Mouse (Mus musculus) intestine, embryonic 15.5 days (tissue): Measurements from ENCODE around the gene Sdk1. TPM values are rescaled to one million over a fixed set of nuclear protein-coding genes. Genes with fewer than 3 reads are reported as not detected.

Experiments used
- ATAC-seq: fragments of 200-750 bp; cut with Nextera tagmentation; 2 replicates; pipeline ENCODE4 v1.8.0; 2017; ENCODE audit warnings: moderate TSS enrichment, moderate library complexity
- H3K27ac ChIP-seq: fragments of 300-500 bp; sonication (generic); 2 replicates; pipeline ENCODE4 v1.5.1; 2015; ENCODE audit warnings: mild to moderate bottlenecking, inconsistent platforms
- H3K27me3 ChIP-seq: fragments of 300-500 bp; sonication (generic); replicated peaks from 2 replicates; pipeline ENCODE4 v1.6.1; 2015; ENCODE audit warnings: inconsistent platforms
- H3K36me3 ChIP-seq: fragments of 300-500 bp; sonication (generic); 2 replicates; pipeline ENCODE4 v1.6.1; 2015; ENCODE audit warnings: inconsistent platforms
- H3K4me1 ChIP-seq: fragments of 300-500 bp; sonication (generic); replicated peaks from 2 replicates; pipeline ENCODE4 v1.6.1; 2015; ENCODE audit warnings: inconsistent platforms
- H3K4me2 ChIP-seq: fragments of 300-500 bp; sonication (generic); replicated peaks from 2 replicates; pipeline ENCODE4 v1.6.1; 2015; ENCODE audit warnings: mild to moderate bottlenecking, inconsistent platforms
- H3K4me3 ChIP-seq: fragments of 300-500 bp; sonication (generic); replicated peaks from 2 replicates; pipeline ENCODE4 v1.5.1; 2015; ENCODE audit warnings: inconsistent platforms
- H3K9ac ChIP-seq: fragments of 300-500 bp; sonication (generic); 2 replicates; pipeline ENCODE4 v1.6.1; 2015; ENCODE audit warnings: inconsistent platforms
- H3K9me3 ChIP-seq: fragments of 300-500 bp; sonication (generic); 2 replicates; pipeline ENCODE4 v1.6.1; 2016; ENCODE audit warnings: inconsistent platforms
- WGBS: fragments of 180-500 bp; shearing (Covaris S2); methylation state at CpG from one replicate; pipeline ENCODE4 v1.1.7; 2015; 5-methylcytosine and 5-hydroxymethylcytosine counted together
- polyA plus RNA-seq: library from polyadenylated mRNA; unstranded; fragments of >200 nt; fragmentation: Nextera tagmentation; extraction: Ambion mirVana; gene quantifications from 2 replicates; pipeline ENCODE4 v1.2.1, GENCODE M21; 2015

Gene Sdk1
- polyA plus RNA-seq, 1 experiment from 2014 or later: 2.5 TPM

DNA sequence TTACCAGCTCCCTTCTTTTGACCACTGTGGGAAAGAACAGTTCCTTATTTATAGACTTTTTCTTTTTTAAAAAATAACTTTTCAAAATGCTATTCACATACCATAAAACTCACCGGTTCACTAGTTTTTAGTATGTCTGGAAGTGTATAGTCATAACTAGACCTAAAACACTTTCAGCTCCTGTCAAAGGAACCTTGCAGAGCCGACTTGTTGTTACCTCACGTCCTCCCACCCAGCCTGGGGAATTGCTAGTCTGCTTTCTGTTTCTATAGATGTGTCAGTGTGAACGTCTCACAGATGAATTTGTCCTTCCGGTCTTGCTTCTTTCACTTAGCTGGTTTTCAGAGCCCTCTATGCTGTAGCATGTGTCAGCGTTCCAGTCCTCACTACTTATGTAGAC, 35.8 kb downstream of the Sdk1 start:
- Histone ChIP-seq H3K27ac (no peak overlapping the region), H3K36me3 (no peaks in the 10 kb centered on the region), H3K9me3 (no peaks in the 10 kb centered on the region), H3K4me2 (no peak overlapping the region), H3K27me3 (no peaks in the 10 kb centered on the region), H3K4me1 (no peaks in the 10 kb centered on the region), H3K4me3 (no peak overlapping the region), H3K9ac (no peak overlapping the region)
- ATAC-seq: no peak
- WGBS: 74% methylated on average over 6 of the region's 6 CpGs

DNA sequence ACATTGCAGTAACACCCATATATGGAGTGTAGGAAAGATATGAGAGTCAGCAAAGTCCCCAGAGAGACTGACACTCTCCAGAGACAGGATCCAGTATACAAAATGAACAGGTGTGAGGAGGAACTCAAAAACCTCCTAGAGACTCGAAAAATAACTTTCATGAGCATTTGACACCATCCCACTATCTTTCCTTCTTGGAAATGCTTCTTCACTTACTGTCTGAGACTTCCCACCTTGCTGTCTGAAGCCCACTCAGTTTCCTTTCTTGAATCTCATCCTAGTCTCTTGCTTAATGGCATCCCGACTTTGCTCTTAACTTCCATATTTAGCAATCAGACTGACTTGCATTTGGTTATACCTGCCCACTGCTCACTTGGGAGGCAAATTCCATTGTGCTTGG, 40.5 kb downstream of the Sdk1 start:
- Histone ChIP-seq H3K4me1 (no peaks in the 10 kb centered on the region), H3K36me3 (no peaks in the 10 kb centered on the region), H3K4me3 (no peak overlapping the region), H3K9me3 (no peaks in the 10 kb centered on the region), H3K27ac (no peak overlapping the region), H3K27me3 (no peaks in the 10 kb centered on the region), H3K4me2 (no peak overlapping the region), H3K9ac (no peak overlapping the region)
- no peak for ATAC-seq
- 50% methylated on average over 2 of the region's 2 CpGs for WGBS

DNA sequence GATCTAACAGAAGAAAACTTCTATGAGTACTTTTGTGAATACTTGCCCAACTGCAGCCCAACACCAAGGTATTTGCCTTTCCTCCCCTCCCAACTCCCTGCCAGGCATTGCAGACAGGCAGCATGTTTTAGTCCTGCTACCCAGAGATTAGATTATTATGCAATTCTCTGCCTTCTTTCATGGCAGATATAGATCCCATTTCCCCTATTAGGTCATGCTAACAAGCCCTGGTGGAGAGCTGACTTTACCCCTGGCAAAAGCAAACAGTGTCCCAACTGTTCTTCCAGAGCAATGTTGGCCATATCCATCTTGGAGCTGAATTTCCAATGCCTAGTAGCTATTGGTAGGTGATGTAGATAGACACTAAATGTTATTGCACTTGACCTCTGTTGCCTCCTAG, 48.3 kb downstream of the Sdk1 start:
- Histone ChIP-seq H3K4me2 (no peak overlapping the region), H3K36me3 (no peaks in the 10 kb centered on the region), H3K9ac (no peak overlapping the region), H3K9me3 (no peaks in the 10 kb centered on the region), H3K27ac (no peak overlapping the region), H3K27me3 (no peaks in the 10 kb centered on the region), H3K4me1 (no peaks in the 10 kb centered on the region), H3K4me3 (no peak overlapping the region)
- no peak for ATAC-seq

DNA sequence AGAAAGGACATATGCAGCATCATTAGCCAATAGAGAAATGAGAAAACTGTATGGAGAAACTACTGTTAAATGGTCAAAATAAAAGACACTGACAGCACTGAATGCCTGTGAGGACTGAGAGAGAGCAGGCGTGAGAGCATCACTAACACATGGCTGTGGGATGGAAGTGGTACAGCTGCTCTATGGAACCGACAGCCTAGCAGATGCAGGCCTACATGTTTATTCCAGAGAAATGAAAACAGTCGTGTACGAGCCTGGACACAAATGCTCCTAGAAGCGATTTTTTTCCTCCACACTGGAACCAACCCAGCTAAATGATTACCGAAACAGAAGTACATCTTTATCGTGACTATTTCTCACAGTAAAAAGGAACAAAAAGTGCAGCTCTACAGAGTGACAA, 54.0 kb downstream of the Sdk1 start:
- Histone ChIP-seq H3K4me1 (no peaks in the 10 kb centered on the region), H3K4me2 (no peak overlapping the region), H3K9me3 (no peaks in the 10 kb centered on the region), H3K9ac (no peak overlapping the region), H3K27ac (no peak overlapping the region), H3K36me3 (no peaks in the 10 kb centered on the region), H3K27me3 (no peaks in the 10 kb centered on the region), H3K4me3 (no peak overlapping the region)
- WGBS: 46% methylated on average over 7 of the region's 7 CpGs
- no peak for ATAC-seq

DNA sequence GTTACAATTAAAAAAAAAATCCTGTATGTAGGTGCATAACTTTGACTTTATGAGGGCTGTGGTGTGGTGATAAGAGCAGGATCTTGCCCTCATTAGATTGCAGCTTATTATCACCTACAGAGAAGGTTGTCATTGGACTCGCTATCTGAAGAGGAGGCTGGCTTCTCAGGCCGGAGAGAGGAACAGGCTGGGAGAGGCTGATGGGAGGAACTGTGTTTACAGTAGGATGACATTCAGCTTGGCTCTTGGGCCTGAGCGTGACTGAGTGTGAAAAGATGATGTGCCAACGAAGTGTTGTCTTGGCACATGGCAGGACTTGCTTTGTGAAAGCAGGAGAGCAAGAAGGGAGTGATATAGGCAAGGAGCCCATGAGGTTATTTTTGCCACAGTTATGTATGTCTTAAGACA, 61.0 kb downstream of the Sdk1 start:
- peak; percentile 51 for ATAC-seq
- 28% methylated on average over 4 of the region's 4 CpGs for WGBS
- no peak overlapping the region for H3K9ac ChIP-seq

DNA sequence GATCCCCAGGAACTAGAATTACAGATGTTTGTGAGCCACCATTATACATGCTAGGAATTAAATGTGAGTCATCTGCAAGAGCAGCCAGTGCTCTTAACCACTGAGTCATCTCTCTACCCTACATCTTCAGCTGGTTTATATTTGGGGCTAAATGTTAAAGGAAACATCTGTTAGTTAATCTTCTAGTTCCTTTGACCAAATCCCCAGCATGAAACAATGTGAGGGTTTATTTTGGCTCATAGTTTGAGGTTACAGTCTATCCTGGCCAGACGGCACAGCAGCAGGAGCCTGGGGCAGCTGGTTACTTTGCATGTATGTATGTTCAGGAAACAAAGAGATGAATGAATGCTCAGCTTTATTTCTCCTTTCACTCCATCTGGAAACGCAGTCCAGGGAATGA, 62.5 kb downstream of the Sdk1 start:
- peaks cover 3% of the 10 kb centered on the region; the same call in 1 of the 2 replicates for H3K4me1 ChIP-seq
- 64% methylated on average over 2 of the region's 2 CpGs for WGBS

More for the DNA sequence above, 61.0 kb downstream of the Sdk1 start:
- H3K9me3 ChIP-seq: no peaks in the 10 kb centered on the region
- no peaks in the 10 kb centered on the region for H3K36me3 ChIP-seq
- peaks cover 3% of the 10 kb centered on the region; the same call in 1 of the 2 replicates for H3K4me1 ChIP-seq
- no peaks in the 10 kb centered on the region for H3K27me3 ChIP-seq
- no peak overlapping the region for H3K27ac ChIP-seq
- no peak overlapping the region for H3K4me2 ChIP-seq
- H3K4me3 ChIP-seq: no peak overlapping the region

DNA sequence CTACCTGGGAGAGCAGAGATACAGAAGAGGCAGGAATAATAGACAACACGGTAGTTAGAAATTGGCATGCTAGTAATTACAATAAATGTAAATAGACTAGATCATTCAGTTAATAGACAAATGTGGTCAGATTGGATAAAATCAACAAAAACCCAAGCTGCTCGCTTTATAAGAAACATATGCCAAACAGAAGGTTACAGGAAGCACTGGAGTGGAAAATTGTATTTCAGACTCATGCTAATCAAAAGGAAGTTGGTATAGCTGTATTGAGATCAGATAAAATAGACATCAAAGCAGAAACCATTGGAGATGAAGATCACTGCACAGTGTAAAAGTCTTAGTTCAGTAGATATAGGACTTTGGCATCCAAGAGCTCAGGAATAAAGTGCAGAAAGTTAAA, 63.4 kb downstream of the Sdk1 start:
- Histone ChIP-seq H3K27ac (no peak overlapping the region), H3K36me3 (no peaks in the 10 kb centered on the region), H3K4me3 (no peak overlapping the region), H3K4me2 (no peak overlapping the region), H3K27me3 (no peaks in the 10 kb centered on the region), H3K4me1 (peaks cover 3% of the 10 kb centered on the region; the same call in 1 of the 2 replicates), H3K9me3 (no peaks in the 10 kb centered on the region), H3K9ac (no peak overlapping the region)
- ATAC-seq: no peak
- WGBS: 67% methylated on average over 2 of the region's 2 CpGs

More for the DNA sequence above, 62.5 kb downstream of the Sdk1 start:
- Histone ChIP-seq H3K27me3 (no peaks in the 10 kb centered on the region), H3K36me3 (no peaks in the 10 kb centered on the region), H3K4me3 (no peak overlapping the region), H3K4me2 (no peak overlapping the region), H3K27ac (no peak overlapping the region), H3K9ac (no peak overlapping the region), H3K9me3 (no peaks in the 10 kb centered on the region)
- no peak for ATAC-seq

DNA sequence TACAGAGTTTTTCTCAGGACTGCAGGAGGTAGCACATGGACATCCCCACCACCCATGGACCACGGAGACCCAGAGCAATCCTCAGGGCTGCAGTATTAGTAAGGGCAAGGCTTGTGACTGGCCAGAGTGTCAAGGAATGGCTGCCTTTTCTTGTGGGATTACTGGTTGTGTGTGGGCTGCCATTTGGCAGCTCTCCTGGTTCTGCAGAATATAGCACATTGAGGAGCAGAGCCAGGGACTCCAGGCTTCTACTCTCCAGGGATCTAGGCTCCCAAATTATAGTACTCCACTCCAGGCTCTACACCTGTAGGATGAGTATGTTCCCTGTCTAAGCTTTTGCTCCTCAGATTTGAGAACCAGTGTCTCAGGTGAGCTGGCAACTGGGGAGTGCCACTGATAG, 69.4 kb downstream of the Sdk1 start:
- H3K27me3 ChIP-seq: no peaks in the 10 kb centered on the region
- ATAC-seq: no peak
- 0 out of 2 replicates have a peak, but pooled peaks cover 5% of the 10 kb centered on the region for H3K4me1 ChIP-seq

DNA sequence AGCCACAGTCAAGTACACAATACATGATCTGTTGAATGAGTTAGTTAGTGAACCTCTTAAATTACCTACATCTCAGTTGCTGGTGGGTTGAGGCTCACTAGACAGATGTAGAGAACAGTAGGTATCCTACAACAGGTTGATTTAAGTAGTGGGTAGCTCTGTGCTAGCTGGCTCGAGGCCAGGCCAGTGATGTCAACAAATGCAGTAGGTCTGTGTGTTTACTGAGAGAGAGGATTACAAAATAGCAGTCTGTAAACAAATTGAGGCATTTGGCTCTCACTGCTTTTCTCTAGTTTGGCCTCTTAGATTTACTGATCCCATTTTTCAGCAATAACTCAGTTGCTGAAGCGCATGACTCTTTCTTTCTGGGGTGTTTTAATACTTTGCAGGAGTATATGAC, 70.5 kb downstream of the Sdk1 start:
- ATAC-seq: no peak
- Histone ChIP-seq H3K4me2 (no peak overlapping the region), H3K9ac (no peak overlapping the region), H3K9me3 (no peaks in the 10 kb centered on the region), H3K4me3 (no peak overlapping the region), H3K4me1 (0 out of 2 replicates have a peak, but pooled peaks cover 5% of the 10 kb centered on the region), H3K27ac (no peak overlapping the region), H3K27me3 (no peaks in the 10 kb centered on the region), H3K36me3 (no peaks in the 10 kb centered on the region)
- WGBS: 51% methylated on average over 2 of the region's 2 CpGs

More for the DNA sequence above, 69.4 kb downstream of the Sdk1 start:
- H3K4me3 ChIP-seq: no peak overlapping the region
- no peak overlapping the region for H3K4me2 ChIP-seq
- no peak overlapping the region for H3K9ac ChIP-seq
- no peak overlapping the region for H3K27ac ChIP-seq
- no peaks in the 10 kb centered on the region for H3K36me3 ChIP-seq
- WGBS: 82% methylated on average over 1 of the region's 1 CpGs
- no peaks in the 10 kb centered on the region for H3K9me3 ChIP-seq

DNA sequence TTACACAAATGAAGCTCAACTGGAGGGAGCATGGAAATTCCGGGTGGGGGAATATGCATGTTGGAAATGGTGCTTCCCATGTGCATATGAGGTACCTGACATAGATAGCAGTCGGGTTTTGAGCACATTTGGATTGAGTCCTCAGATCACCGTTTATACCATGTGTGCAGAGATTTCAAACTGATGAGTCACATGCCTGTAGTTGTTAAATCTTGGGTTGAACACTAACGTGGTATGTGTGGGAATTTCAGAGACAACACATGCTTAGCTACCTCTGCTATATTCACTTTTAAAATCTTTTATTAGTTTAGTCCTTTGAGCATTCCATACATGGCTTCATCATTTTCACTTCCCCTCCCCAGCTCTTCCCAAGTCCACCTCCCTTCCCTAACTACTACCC, 71.0 kb downstream of the Sdk1 start:
- Histone ChIP-seq H3K9ac (no peak overlapping the region), H3K36me3 (no peaks in the 10 kb centered on the region), H3K27me3 (no peaks in the 10 kb centered on the region), H3K4me2 (no peak overlapping the region), H3K4me3 (no peak overlapping the region), H3K27ac (no peak overlapping the region), H3K4me1 (0 out of 2 replicates have a peak, but pooled peaks cover 5% of the 10 kb centered on the region), H3K9me3 (no peaks in the 10 kb centered on the region)
- ATAC-seq: no peak
- 76% methylated on average over 4 of the region's 4 CpGs for WGBS

DNA sequence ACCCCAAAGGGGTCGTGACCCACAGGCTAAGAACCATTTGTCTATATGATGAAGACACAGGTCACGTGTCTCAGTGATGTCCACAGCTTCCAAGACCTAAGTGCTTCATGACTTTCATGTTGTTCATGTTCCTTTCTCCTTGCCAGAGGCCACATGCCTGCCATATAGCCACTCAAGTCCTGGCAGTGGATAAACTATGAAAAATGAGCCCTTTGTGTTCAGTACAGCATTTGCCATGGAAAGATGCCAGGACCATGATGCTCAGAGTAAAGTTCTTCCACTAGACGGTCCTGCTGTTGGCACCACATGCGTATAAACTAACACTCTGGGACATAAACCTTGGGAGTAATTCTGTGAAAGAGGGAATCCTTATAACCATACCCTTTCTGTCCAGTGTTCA, 75.8 kb downstream of the Sdk1 start:
- Histone ChIP-seq H3K4me2 (no peak overlapping the region), H3K36me3 (no peaks in the 10 kb centered on the region), H3K27me3 (no peaks in the 10 kb centered on the region), H3K4me3 (no peak overlapping the region), H3K4me1 (0 out of 2 replicates have a peak, but pooled peaks cover 2% of the 10 kb centered on the region), H3K9ac (no peak overlapping the region), H3K9me3 (no peaks in the 10 kb centered on the region), H3K27ac (no peak overlapping the region)
- no peak; the same call in 1 of the 2 replicates for ATAC-seq
- 64% methylated on average over 4 of the region's 4 CpGs for WGBS

DNA sequence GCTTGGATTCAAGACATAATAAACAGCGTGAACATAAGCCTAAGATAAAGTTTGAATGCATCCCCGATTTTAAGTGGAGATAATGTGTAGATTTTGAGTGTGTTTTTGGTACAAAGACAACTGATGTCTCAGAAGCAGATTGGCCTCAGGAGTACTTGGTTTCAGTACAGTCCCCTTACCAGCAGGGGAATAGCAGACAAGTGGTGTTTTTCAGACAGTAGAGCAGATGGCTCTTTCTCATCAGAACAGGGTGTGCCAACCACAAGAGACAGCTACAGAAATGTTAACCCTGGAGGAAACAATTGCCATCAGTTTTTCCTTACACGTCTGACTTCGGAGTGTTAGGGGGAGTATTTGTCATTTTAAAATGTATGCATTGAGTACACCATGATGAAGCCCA, 83.6 kb downstream of the Sdk1 start:
- no peak overlapping the region for H3K27ac ChIP-seq
- no peak overlapping the region for H3K4me2 ChIP-seq
- no peaks in the 10 kb centered on the region for H3K9me3 ChIP-seq
- H3K4me3 ChIP-seq: no peak overlapping the region
- H3K27me3 ChIP-seq: no peaks in the 10 kb centered on the region
- WGBS: 73% methylated on average over 4 of the region's 4 CpGs
- no peak overlapping the region for H3K9ac ChIP-seq
- ATAC-seq: no peak
- no peaks in the 10 kb centered on the region for H3K4me1 ChIP-seq
- H3K36me3 ChIP-seq: no peaks in the 10 kb centered on the region

DNA sequence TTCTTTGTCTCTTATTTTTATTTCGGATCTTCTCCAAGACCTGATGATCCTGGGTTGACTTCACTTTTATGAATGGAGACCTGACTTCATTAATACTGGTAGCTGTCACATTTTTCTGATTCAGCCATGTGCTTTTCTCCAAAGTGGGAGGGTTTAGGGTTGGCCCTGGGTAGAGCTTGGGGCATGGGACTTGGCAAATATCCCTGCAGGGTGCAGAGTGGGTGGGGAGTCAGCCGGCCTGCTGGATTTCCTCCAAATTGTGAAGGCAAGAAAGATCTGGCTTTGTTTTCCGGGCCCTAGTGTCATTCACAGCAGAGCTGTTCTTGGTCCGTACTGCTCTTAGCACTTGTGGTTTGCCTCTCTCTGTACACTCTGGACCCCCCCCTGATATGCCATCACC, 103.1 kb downstream of the Sdk1 start:
- Histone ChIP-seq H3K27ac (no peak overlapping the region), H3K36me3 (no peaks in the 10 kb centered on the region), H3K4me1 (peaks cover 7% of the 10 kb centered on the region), H3K4me3 (no peak overlapping the region), H3K9ac (no peak overlapping the region), H3K27me3 (no peaks in the 10 kb centered on the region), H3K4me2 (no peak overlapping the region), H3K9me3 (no peaks in the 10 kb centered on the region)
- ATAC-seq: no peak
- 54% methylated on average over 4 of the region's 4 CpGs for WGBS
